Mouse (Mus musculus) forebrain, embryonic 10.5 days (tissue): ENCODE results near the gene Ano4. TPM values are rescaled to one million over a fixed set of nuclear protein-coding genes. Genes with fewer than 3 reads are reported as not detected.

Experiments
- DNase-seq: peaks from one replicate; pipeline ENCODE4 v3.0.0-alpha.2; 2017; ENCODE audit warnings: low spot score; ENCODE audit errors: extremely low spot score
- H3K27ac ChIP-seq: fragments of 300-500 bp; sonication (generic); 2 replicates; pipeline ENCODE4 v1.5.1; 2016; ENCODE audit warnings: mild to moderate bottlenecking
- H3K27me3 ChIP-seq: fragments of 300-500 bp; sonication (generic); 2 replicates; pipeline ENCODE4 v1.6.1; 2016; ENCODE audit warnings: mild to moderate bottlenecking; ENCODE audit not compliant: poor library complexity, severe bottlenecking
- H3K36me3 ChIP-seq: fragments of 300-500 bp; sonication (generic); replicated peaks from 2 replicates; pipeline ENCODE4 v1.6.1; 2016; ENCODE audit warnings: mild to moderate bottlenecking, moderate library complexity
- H3K4me1 ChIP-seq: fragments of 300-500 bp; sonication (generic); 2 replicates; pipeline ENCODE4 v1.6.1; 2016
- H3K4me3 ChIP-seq: fragments of 300-500 bp; sonication (generic); 2 replicates; pipeline ENCODE4 v1.5.1; 2016; ENCODE audit warnings: mild to moderate bottlenecking, moderate library complexity
- H3K9me3 ChIP-seq: fragments of 300-500 bp; sonication (generic); 2 replicates; pipeline ENCODE4 v1.6.1; 2016; ENCODE audit warnings: mild to moderate bottlenecking, moderate library complexity
- WGBS: fragments of 180-500 bp; shearing (Covaris S2); methylation state at CpG from one replicate; pipeline ENCODE4 v1.1.7; 2016; 5-methylcytosine and 5-hydroxymethylcytosine counted together
- polyA plus RNA-seq: library from polyadenylated mRNA; unstranded; fragments of >200 nt; fragmentation: Nextera tagmentation; extraction: Ambion mirVana; gene quantifications from 2 replicates; pipeline ENCODE4 v1.2.1, GENCODE M21; 2016

Gene Ano4
- 0.22 and 0.41 TPM in 2 replicates for polyA plus RNA-seq

DNA sequence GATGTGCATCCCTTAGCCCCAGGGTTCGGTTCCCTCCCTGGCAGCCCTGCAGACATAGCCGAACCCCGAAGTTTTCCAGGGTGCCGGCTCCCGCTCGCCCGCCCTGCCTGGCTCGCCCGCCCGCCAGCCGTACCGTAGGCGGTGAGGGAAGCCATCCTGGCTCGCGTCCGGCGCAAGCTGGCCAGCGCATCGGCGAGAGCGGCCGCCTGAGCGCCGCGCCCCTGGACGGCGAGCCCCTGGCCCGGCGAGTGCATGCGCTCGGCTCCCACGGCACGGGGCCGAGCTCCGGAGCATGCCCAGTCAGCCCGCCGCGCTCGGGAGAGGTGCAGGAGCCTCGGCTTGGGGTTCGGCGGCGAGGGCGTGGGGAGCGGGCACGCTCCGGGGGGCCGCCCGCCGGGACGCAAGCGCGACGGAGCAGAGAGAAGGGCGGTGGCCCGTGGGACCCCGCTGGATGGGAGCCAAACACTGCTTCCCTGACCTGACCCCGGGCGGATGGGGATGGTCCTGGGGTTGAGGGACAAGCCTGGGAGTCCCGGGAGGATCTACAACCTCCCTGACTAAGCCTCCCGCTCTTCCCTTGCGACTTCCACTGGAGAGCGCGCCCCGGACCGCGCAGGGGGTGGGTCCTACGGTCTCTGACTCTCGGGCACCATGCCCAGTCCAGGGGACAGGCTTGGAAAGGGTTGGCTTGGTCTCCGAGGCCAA, at the start of gene Ano4:
TSS of gene Ano4 (minus strand) at position 272 of the 705 bp plus-strand sequence.
- no peaks in the 10 kb centered on the region for H3K36me3 ChIP-seq
- H3K4me1 ChIP-seq, result peaks cover 12% of the 10 kb centered on the region
- under 1% methylated on average over 69 of the region's 70 CpGs for WGBS
- peak; percentile 26 for DNase-seq
- H3K9me3 ChIP-seq, result no peaks in the 10 kb centered on the region
- peak within 1 kb of the TSS; percentile 65 for H3K27ac ChIP-seq
- peak within 1 kb of the TSS; percentile 69 for H3K4me3 ChIP-seq
- H3K27me3 ChIP-seq, result peaks cover 61% of the 10 kb centered on the region

DNA sequence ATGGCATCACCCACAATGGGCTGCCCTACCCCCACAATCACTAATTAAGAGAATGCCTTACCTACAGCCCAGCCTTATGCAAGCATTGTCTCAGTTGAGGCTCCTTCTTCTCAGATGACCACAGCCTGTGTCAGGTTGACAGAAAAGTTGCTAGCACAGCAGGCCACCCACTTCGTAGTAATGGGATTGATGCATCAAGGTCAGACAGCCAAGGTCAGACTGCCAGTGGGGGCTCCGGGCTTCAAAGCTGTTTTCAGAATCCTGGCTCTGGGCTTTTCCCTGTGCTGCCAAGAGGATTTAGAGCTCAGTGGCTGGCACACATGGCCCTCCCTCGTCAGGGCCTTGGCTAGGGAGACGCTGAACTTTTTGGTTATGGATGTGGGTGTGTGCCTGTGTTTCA, 48.1 kb upstream of the Ano4 start:
- 62% methylated on average over 4 of the region's 4 CpGs for WGBS
- DNase-seq, result no peak
- Histone ChIP-seq H3K27me3 (peaks cover 12% of the 10 kb centered on the region; the same call in 1 of the 2 replicates), H3K4me3 (no peak overlapping the region), H3K27ac (no peak overlapping the region), H3K36me3 (no peaks in the 10 kb centered on the region), H3K9me3 (no peaks in the 10 kb centered on the region), H3K4me1 (peaks cover 19% of the 10 kb centered on the region)

DNA sequence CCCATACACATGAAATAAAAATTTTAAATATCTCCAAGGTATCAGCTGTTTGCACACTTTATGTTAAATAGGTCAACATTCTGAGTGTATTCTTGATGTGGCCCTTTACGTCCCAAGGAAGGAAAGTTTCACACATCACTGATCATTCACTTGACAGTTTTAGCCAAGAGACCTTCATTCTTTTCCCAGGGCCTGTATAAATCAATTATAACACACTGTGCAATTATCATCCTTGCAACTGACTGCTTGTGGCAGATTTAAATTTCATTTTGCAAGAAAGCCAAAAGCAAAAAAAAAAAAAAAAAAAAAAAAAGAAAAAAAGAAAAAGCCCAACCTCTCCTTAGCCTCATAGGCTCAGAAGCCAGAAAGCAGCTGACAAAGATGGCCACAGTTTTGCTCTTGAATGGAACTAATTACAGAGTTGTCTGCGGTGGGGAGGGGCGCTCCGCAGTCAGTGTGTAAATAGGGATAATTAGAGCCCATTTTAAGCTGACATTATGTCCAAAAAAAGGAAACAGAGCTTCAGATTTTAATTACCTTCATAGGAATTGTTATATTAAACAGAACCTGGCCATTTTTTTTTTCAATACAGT, 47.1 kb upstream of the Ano4 start:
- Histone ChIP-seq H3K4me3 (no peak overlapping the region), H3K9me3 (no peaks in the 10 kb centered on the region), H3K27ac (no peak overlapping the region), H3K4me1 (peaks cover 23% of the 10 kb centered on the region), H3K27me3 (peaks cover 12% of the 10 kb centered on the region; the same call in 1 of the 2 replicates), H3K36me3 (no peaks in the 10 kb centered on the region)
- no peak for DNase-seq
- 68% methylated on average over 4 of the region's 4 CpGs for WGBS

DNA sequence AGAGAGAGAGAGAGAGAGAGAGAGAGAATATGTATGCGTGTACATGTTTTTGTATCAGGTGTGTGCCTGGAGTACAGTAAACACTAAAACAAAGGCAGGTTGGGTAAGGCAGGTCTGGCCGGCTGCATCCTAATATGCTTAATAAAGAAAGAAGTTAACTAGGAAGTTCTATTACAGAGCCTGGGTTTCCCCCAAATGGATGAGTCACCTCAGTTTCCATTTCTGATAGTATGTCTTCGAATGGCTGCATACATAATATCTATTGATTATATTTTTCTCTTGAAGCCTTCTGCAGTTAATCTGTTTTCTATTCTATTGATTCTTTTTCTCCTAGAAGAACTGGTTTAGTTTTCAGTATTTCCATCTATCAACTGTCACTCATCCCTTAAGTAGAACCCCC, 41.9 kb upstream of the Ano4 start:
- no peak for DNase-seq

DNA sequence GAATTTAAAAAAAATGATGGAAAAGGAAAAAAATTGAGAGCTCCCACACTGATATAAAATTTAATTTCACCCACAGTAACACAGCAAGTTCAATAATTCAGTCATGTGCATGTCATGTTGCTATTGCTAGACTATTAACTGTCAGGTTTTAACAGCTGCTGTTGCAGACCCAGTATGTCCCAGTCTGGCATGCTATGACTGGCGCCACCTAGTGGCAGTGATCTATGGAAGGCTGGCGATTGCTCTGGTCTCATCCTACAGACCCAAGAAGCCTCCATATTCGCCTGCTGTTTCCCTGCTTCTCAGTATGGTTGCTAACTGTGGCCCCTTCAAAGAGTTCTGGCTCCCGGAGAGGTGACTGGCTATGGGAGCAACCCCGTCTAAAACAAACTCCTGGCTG, 38.9 kb upstream of the Ano4 start:
- no peaks in the 10 kb centered on the region for H3K27me3 ChIP-seq
- DNase-seq, result peak; percentile 71
- no peak overlapping the region for H3K27ac ChIP-seq
- 0 out of 2 replicates have a peak, but pooled peaks cover 4% of the 10 kb centered on the region for H3K4me1 ChIP-seq
- H3K9me3 ChIP-seq, result no peaks in the 10 kb centered on the region
- no peak overlapping the region for H3K4me3 ChIP-seq
- WGBS, result 10% methylated on average over 5 of the region's 5 CpGs
- H3K36me3 ChIP-seq, result no peaks in the 10 kb centered on the region

More for the DNA sequence above, 41.9 kb upstream of the Ano4 start:
- no peak overlapping the region for H3K27ac ChIP-seq
- H3K9me3 ChIP-seq, result no peaks in the 10 kb centered on the region
- 0 out of 2 replicates have a peak, but pooled peaks cover 4% of the 10 kb centered on the region for H3K4me1 ChIP-seq
- no peaks in the 10 kb centered on the region for H3K36me3 ChIP-seq
- H3K4me3 ChIP-seq, result no peak overlapping the region
- 80% methylated on average over 3 of the region's 3 CpGs for WGBS
- peaks cover 5% of the 10 kb centered on the region; the same call in 1 of the 2 replicates for H3K27me3 ChIP-seq

DNA sequence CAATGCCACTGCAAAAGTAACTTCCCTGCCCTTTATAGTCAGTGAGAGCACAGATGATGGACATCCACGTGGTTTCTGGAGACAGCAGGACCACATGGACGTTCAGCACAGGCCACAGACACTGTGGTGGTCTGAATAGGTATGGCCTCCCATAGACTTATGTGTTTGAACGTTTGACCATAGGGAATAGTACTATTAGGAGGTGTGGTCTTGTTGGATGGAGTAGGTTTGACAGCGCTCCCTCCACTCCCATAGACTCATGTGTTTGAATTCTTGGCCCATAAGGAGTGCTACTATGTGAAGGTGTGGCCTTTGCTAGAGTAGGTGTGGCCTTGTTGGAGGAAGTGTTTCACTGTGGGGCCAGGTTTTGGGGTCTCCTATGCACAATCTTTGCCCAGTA, 33.2 kb upstream of the Ano4 start:
- no peaks in the 10 kb centered on the region for H3K9me3 ChIP-seq
- DNase-seq, result no peak
- no peaks in the 10 kb centered on the region for H3K4me1 ChIP-seq
- no peaks in the 10 kb centered on the region for H3K27me3 ChIP-seq
- WGBS, result 86% methylated on average over 4 of the region's 4 CpGs
- no peak overlapping the region for H3K4me3 ChIP-seq
- H3K27ac ChIP-seq, result no peak overlapping the region
- H3K36me3 ChIP-seq, result no peaks in the 10 kb centered on the region

DNA sequence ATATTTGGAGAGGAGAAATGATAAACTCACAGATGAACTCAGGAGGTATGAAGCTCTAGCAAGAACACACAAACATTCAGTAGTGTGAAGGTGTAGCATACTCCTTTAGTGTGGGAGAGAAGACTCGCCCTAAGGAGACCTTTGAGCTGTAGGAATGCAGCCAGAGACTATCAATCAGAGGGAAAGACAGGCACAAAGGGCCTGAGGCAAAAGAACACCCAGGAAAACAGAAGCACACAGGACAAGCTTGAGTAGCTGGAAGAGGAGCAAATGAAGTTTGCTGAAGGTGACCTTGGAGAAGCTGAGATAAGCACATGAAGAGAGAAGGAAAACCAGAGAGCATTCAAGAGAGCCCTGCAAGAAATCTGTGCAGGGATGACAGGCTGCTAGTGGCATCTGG, 25.5 kb upstream of the Ano4 start:
- Histone ChIP-seq H3K4me3 (no peak overlapping the region), H3K9me3 (no peaks in the 10 kb centered on the region), H3K36me3 (no peaks in the 10 kb centered on the region), H3K27ac (no peak overlapping the region), H3K27me3 (no peaks in the 10 kb centered on the region), H3K4me1 (no peaks in the 10 kb centered on the region)
- WGBS, result 71% methylated on average over 1 of the region's 1 CpGs
- no peak for DNase-seq

DNA sequence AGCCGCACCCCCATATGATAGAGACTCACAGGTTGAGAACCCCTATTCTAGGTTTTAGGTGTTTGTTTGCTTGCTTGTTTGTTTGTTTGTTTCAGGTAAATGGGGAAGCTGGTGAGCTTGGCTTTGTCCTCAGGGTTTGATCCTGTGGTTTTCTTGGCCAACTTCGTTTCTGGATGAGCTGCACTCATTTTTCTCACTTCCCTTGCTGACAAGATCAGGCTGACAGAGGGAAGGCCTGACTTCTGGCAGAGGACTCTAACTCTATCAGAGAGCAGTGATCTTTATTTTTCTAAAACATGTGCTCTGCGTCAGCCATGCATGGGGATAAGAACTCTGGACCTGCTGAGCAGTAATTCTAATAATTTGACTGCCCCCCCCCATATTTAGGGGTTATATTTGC, 14.4 kb upstream of the Ano4 start:
- 90% methylated on average over 3 of the region's 3 CpGs for WGBS

DNA sequence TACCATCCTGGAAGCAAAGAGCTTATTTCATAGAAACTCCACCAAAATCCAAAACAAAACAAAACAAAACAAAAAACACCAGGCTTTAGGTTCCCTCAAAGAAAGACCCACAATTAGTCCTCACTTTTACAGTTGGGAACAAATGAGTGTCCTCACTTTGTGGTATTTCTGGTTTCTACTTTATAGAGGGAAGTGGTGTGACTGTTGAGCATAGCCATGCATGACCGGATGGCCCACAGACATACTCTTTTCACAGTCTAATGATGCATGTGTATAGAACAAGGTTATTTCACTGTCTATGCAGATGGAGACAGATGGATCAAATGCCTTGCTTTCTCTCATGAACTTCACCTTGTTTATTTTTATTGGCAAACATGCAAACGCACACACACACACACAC, 10.1 kb upstream of the Ano4 start:
- H3K27me3 ChIP-seq, result no peaks in the 10 kb centered on the region
- H3K4me1 ChIP-seq, result no peaks in the 10 kb centered on the region
- WGBS, result 91% methylated on average over 2 of the region's 2 CpGs
- H3K4me3 ChIP-seq, result no peak overlapping the region
- H3K9me3 ChIP-seq, result no peaks in the 10 kb centered on the region
- DNase-seq, result no peak
- H3K27ac ChIP-seq, result no peak overlapping the region
- no peaks in the 10 kb centered on the region for H3K36me3 ChIP-seq

More for the DNA sequence above, 14.4 kb upstream of the Ano4 start:
- H3K36me3 ChIP-seq, result no peaks in the 10 kb centered on the region
- H3K4me1 ChIP-seq, result no peaks in the 10 kb centered on the region
- H3K27me3 ChIP-seq, result no peaks in the 10 kb centered on the region
- no peak overlapping the region for H3K27ac ChIP-seq
- DNase-seq, result no peak
- no peaks in the 10 kb centered on the region for H3K9me3 ChIP-seq
- no peak overlapping the region for H3K4me3 ChIP-seq

DNA sequence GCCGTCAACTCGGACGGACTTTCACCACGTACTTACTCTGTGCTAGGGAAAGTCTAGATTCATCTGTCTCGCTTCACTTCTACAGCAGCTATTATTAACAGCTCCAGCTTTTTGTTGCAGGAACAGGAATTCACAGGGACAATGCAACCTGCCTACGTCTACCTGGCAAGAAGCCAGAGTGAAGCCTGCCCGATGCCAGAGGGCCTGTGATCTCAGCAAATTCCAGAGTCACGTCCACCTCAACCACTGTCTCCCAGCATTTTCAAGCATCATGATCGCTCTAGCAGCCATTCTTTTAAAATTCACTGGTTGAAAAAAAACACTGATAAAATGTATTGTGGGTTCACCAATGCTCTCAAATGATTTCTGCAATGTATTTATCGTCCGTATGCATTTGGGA, 6.9 kb upstream of the Ano4 start:
- no peak for DNase-seq
- peaks cover 14% of the 10 kb centered on the region for H3K27me3 ChIP-seq
- WGBS, result 80% methylated on average over 11 of the region's 11 CpGs
- H3K36me3 ChIP-seq, result no peaks in the 10 kb centered on the region
- H3K27ac ChIP-seq, result no peak overlapping the region
- no peaks in the 10 kb centered on the region for H3K4me1 ChIP-seq
- no peak overlapping the region for H3K4me3 ChIP-seq
- H3K9me3 ChIP-seq, result no peaks in the 10 kb centered on the region

DNA sequence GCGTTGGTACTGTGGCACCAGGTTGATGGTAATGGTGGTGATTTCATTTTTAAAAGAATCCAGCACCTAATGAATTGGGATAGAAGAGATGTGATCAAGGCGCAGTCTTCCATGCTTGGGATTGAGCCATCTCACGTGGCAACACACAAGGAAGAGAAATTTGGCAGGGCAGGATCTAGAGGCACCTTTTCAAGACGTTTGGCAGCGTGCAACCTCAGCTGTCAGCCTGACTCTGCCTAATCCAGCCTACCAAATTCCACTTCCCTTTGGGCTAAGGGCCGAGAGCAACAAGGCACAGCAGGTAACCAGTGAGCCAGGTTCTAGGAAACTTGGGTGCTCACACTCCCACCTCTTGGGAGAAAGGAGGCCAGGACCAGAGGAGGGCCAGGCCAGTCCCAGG, 1.0 kb upstream of the Ano4 start:
- 74% methylated on average over 6 of the region's 6 CpGs for WGBS

DNA sequence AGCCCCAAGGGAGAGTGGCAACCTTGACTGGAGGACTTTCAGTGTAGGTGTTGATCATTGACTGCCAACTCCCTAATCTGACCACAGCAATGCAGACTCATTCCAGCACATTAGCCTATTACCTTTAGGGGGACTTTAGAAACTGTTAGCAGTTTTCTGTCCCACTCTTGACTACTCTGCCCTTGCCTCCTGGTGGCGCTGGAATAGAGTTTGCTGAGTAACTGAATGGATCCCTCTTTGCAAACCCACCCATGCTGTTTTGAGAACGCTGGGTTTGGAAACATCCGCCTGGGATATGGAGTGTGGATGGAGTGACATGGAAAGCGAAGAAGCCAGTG, 603 bp upstream of the Ano4 start:
- H3K4me1 ChIP-seq, result peaks cover 12% of the 10 kb centered on the region
- no peaks in the 10 kb centered on the region for H3K36me3 ChIP-seq
- H3K27me3 ChIP-seq, result peaks cover 61% of the 10 kb centered on the region
- no peaks in the 10 kb centered on the region for H3K9me3 ChIP-seq
- no peak for DNase-seq
- WGBS, result 42% methylated on average over 4 of the region's 4 CpGs
- no peak overlapping the region for H3K27ac ChIP-seq
- H3K4me3 ChIP-seq, result peak overlapping the region; percentile 69

More for the DNA sequence above, 1.0 kb upstream of the Ano4 start:
- no peak overlapping the region for H3K4me3 ChIP-seq
- no peak for DNase-seq
- H3K9me3 ChIP-seq, result no peaks in the 10 kb centered on the region
- no peaks in the 10 kb centered on the region for H3K36me3 ChIP-seq
- H3K4me1 ChIP-seq, result peaks cover 12% of the 10 kb centered on the region
- H3K27ac ChIP-seq, result no peak overlapping the region
- peaks cover 61% of the 10 kb centered on the region for H3K27me3 ChIP-seq

DNA sequence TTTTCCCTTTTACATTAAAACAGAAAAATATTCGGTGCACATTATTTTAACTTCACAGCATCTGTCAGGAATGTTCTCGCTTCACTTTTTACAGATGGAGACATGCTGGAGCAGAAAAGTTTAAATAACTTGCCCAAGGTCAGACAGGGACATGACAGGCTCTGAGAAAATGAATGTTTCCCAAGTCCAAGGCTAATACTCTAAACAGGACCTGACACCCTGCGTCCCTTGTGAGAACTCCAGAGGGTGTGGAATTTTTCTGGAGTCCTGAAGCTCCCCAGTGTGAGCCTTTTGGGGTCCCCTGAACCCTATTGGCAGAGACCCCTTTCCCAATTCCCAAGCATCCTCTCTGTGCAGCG, 451 bp downstream of the Ano4 start:
- no peak overlapping the region for H3K27ac ChIP-seq
- 24% methylated on average over 4 of the region's 4 CpGs for WGBS

More for the DNA sequence above, 451 bp downstream of the Ano4 start:
- no peak for DNase-seq
- peak overlapping the region; percentile 69 for H3K4me3 ChIP-seq
- peaks cover 12% of the 10 kb centered on the region for H3K4me1 ChIP-seq
- H3K9me3 ChIP-seq, result no peaks in the 10 kb centered on the region
- H3K27me3 ChIP-seq, result peaks cover 61% of the 10 kb centered on the region
- no peaks in the 10 kb centered on the region for H3K36me3 ChIP-seq
